Mouse (Mus musculus) layer of hippocampus, adult 2 months (tissue): Measurements from ENCODE around the gene Acap1. TPM values are rescaled to one million over a fixed set of nuclear protein-coding genes. Genes with fewer than 3 reads are reported as not detected.
"Not testable (repeated sequence)": the region's sequence is repeated elsewhere in the genome, so short reads cannot be mapped to it uniquely, and the experiment has no call there.

Experiments
- DNase-seq, 2 experiments: peaks; one replicate each; pipeline ENCODE4 v3.0.0; 2022; ENCODE audit warnings: low spot score in 2 of 2
- H3K27ac ChIP-seq: fragments of 200-600 bp; 2 replicates; pipeline ENCODE4 v1.8.1; 2022
- H3K4me3 ChIP-seq: fragments of 200-600 bp; 2 replicates; pipeline ENCODE4 v1.8.1; 2022; ENCODE audit warnings: mild to moderate bottlenecking
- CTCF ChIP-seq: fragments of 200-600 bp; conservative IDR thresholded peaks from 2 replicates; pipeline ENCODE4 v1.8.1; 2022; ENCODE audit warnings: antibody characterized with exemption, mild to moderate bottlenecking, moderate library complexity
- total RNA-seq, 2 experiments: library from RNA; stranded (reverse); gene quantifications; 2 replicates each; pipeline ENCODE4 v1.2.3; 2021

Gene Acap1
- total RNA-seq, 2 experiments from 2014 or later: not detected

DNA sequence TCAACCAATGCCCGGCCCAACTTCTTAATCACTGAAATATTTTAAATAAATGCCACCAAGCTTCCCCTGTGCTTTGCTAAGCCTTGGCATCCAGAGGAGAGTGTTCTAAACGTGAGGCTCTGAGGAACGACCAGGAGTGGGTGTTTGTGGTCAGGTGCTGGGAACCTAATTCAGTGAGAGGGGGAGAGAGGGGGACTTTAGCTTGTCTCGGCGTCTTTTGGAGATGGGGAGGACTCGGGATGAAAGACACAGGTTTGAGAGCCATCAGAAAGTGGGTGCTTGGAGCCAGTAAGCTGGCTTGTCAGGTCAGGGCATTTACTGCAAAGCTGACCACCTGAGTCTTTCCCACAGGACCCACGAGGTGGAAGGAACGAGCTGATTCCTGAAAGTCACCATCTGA, 36.4 kb upstream of the Acap1 start:
- H3K27ac ChIP-seq: no peak overlapping the region
- H3K4me3 ChIP-seq: no peak overlapping the region
- DNase-seq: no peak
- no peak for TF ChIP-seq CTCF

DNA sequence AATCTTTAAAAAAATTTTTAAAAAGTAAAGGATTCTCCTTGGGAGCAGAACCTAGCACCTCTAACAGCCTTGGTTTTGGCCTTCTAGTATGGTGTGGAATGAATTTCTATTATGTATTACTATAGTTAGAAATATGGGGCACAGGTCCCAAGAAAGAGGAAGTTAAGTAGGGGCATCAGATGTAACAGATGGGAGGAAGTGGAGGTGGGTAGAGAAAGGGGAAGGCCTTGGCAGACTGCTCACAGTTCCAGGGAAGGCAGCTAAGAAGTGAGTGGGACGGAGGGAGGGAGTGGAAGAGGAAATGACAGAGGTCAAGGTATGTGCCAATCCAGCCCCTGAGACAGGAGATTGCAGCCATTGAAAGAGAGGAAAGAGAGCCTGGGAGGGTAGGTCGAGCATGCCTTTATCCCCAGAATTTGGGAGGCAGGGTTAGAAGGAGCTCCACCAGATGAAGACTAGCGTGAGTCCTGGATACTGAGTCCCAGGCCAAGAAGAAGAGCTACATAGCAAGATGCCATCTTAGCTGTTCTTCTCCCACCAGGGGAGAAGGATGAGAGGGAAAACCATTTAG, 35.7 kb upstream of the Acap1 start:
- Histone ChIP-seq H3K27ac (no peak overlapping the region), H3K4me3 (no peak overlapping the region)
- no peak for DNase-seq
- TF ChIP-seq CTCF: no peak

DNA sequence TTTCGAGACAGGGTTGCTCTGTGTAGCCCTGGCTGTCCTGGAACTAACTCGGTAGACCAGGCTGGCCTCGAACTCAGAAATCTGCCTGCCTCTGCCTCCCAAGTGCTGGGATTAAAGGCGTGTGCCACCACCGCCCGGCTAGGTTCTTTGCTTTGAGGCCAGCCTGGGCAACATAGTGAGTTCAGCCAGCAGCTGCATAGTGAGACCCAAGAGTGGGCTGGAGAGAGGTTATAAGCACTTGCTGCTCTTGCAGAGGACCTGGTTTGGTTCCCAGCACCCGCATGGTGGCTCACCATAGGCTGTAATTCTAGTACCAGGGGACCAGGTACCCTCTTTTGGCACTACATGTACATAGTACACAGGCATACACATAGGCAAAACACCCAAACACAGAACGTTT, 34.8 kb upstream of the Acap1 start:
- H3K4me3 ChIP-seq, H3K27ac ChIP-seq, DNase-seq: not testable (repeated sequence)

DNA sequence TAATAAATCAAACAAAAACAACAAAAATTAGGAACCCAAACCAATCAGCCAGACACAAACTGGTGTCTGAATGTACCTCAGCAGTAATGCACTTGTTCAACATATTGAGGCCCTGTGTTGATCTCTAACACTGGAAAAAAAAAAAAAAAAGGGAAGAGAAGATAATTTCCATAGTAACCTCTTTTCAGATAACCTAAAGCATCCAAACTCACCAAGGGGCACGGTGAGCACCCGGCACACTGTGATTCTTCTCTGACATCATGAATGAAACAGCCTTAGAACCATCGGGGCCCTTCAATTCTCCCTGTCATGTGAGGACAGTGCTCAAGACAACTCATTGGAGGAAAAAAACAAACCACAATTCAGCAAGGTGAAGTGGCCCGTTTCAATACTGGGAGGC, 34.4 kb upstream of the Acap1 start:
- H3K27ac ChIP-seq: no peak overlapping the region
- no peak overlapping the region for H3K4me3 ChIP-seq
- no peak for TF ChIP-seq CTCF
- no peak for DNase-seq

DNA sequence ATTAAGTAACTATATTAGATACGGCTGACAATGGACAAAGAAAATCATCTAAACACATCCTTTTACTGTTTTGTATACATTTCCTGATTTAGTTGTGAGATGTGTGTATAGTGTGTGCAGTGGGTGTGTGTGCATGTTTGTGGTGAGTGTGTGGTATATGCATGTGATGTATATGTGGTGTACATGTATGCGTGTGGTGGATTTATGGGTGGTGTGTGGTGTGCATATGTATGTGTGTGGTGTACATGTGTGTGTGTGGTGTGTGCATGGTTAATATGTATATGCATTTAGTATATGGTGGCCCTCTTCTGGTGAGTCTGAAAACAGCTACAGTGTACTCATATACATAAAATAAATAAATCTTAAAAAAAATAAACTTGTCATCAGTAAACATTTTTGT, 32.2 kb upstream of the Acap1 start:
- Histone ChIP-seq H3K27ac (no peak overlapping the region), H3K4me3 (no peak overlapping the region)
- DNase-seq: no peak
- TF ChIP-seq CTCF: 0 out of 2 replicates have a peak, but pooled peaks have one; percentile 5

DNA sequence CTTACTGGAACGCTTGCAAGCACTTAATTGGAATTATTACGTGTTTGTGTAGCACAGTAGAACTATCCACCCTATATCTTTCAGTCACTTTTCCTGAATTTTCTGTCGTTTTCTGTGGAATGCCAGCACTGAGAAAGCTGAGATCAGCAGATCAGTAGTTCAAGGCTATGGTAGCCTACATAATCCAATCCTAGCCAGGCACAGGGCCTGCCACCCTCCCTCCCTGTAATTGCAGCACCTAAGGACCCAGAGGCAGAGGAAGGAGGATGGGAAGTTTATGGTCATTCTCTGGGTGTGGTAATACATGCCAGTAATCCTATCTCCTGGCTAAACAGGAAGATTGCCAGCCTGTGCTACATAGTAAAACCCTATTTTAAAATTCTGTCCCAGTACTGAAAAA, 27.5 kb upstream of the Acap1 start:
- H3K27ac ChIP-seq: no peak overlapping the region
- no peak for DNase-seq
- no peak overlapping the region for H3K4me3 ChIP-seq
- no peak for TF ChIP-seq CTCF

DNA sequence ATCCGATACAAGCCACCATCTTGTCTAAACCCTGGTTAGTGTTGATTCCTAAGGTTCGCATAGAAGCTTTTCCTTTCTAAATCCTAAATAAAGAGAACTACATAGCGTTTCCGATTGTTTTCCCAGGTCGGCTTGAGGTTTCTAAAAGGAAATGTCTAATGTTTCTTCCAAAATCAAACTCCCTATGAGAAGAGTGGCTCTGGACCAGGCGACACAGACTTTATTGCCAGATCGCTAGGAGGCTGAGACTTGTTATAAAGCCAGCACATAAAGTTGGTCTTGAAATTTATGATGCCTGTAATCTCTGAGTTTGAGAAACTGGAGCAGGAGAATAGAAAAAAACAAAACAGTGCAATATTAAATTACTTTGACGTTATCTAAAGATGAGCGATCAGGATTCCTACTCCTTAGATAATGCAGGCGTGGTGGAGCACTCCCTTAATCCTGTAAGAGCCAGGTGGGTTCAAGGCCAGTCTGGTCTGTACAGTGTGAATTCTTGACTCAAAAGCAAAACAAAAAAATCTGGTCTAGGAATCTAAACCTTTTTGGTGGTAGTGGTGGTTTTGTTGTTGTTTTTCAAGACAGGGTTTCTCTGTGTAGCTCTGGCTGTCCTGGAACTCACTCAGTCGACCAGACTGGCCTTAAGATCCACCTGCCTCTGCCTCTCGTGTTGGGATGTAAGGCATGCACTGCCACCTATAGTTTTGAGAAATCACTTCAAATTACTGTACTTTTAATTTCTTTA, 26.8 kb upstream of the Acap1 start:
- Histone ChIP-seq H3K27ac (peak overlapping the region; percentile 96), H3K4me3 (peak overlapping the region; percentile 81)
- TF ChIP-seq CTCF: peak; percentile 21; the same call in 1 of the 2 replicates
- DNase-seq: no peak

DNA sequence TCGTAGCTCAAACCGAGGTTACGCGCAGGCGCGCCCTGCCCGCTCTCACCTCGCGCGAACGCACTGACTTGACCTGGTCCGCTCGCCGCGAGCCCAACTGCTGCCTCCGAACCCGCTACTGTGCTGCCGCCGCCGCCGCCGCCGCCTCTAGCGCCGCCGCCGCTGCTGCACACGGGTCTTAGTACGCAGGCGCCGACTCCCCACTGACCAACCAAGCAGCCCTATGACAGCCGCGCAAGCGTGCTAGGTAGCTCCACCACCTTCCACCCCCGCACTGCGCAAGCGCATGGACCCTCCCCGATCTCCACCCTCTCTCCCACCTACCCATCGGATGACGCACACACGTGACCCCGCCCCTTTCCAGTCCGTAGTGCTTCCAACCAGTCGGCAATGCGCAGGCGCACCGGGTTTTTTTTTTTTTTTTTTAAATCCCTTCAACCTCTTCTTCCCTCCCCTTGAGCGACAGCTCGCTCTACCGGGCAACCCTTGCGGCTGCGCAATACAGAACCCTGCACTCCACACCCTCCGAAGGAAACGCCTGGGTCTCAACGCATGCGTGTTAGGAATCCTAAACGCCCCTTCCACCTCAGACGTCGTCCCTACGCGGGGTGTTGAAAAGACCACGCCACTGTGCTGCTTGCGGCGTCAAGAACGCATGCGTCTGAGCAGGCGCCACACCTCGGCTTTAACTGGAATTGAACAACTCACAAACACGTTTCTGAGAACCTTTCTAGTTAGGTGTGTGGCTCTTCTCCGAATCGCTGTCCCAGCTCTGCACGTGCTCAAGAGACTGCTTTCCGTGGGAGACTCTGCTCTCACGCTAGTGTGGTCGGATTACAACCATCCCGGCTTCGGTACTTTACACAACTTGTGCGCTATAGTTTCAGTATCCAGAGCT, 26.0 kb upstream of the Acap1 start, which contains the start of gene Eif5a:
TSS of gene Eif5a (minus strand) at position 845 of the 898 bp plus-strand sequence.
- Histone ChIP-seq H3K27ac (peak within 1 kb of the TSS; percentile 96), H3K4me3 (peak within 1 kb of the TSS; percentile 81)
- DNase-seq: peak; percentile 100
- TF ChIP-seq CTCF: peak; percentile 81

DNA sequence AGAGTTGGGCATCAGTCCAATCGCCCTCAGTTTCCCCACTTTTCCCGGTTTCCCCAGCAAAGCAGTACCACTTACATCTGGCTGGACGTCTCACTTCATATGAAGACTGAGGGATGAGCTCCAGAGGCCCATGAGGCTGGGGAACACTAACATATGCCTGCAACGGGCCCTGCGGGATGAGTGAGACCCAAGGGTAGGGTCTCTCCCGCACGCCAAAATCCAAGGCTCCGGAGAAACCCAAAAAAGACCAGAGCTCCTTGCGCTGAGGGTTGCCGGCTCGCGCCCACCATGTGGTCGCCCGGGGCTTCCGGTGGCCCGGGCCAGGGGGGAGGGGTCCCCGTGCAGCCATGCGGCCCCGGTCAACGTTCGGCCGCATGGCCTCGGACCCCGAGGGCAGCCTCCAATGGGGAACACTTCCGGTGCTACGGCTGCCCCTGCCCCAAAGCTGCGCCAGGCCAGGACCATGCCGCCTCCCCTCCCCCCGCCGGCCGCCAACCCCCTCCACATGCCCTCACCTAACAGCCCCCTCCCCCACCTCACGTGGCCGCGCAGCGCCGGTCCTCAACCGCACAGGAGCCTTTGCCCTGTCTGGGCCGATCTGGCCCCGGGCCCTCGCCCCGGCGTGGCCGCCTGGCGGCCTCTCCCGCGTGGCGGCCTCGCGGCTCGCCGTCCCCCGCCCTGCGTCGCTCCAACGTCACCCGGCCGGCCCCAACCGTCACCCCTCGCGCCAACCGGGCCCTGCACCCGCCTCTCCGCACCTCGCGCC, 25.1 kb upstream of the Acap1 start:
- Histone ChIP-seq H3K27ac (peak overlapping the region; percentile 95), H3K4me3 (peak overlapping the region; percentile 59)
- no peak for TF ChIP-seq CTCF
- DNase-seq: no peak

DNA sequence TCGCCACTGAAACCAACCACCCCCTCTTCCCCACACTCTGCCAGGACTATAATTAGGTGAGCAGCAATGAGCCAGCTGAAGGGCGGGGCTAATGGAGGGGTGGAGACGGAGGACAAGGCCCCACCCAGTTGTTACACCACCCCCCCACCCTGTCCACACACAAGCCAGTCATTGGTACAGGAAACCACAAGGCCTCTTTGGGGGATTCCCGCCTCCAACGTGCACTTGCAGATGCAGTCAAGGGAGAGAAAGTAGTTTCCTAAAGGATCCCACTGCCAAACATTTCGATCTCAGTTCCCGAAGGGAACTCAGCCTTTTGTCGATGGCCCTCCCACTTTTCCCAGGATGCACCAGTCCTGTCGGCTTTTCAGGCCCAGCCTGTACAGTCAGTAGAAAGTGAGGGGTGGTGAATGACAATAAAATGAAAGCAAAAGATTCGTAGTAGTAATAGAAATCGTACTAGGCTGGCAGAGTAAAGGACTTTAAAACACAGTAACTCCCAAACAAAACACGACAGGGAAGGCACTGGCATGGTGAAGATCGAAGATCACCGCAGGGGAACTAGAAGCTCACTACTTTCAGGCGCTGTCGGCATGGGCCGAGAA, 24.4 kb upstream of the Acap1 start:
- Histone ChIP-seq H3K27ac (peak overlapping the region; percentile 95), H3K4me3 (peak overlapping the region; percentile 59)
- no peak for TF ChIP-seq CTCF
- DNase-seq: peak; percentile 41 to 57

DNA sequence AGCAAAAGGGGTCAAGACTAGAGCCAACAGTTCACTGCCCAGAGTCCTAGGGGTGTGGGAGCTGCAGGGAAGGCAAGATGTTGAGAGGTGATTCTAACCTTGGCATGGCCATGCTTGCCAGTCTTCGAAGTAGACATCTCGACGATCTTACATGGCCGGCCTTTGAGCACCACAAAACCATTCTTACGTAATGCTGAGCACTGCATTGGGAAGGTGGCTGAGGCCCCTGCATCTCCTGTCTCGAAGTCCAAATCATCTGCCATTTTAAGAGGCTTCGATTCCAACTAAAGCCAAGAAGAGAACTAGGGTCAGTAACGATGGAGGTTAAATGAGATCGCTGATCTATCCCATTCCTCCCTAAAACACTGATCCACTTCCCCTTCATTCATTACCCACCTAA, 23.7 kb upstream of the Acap1 start:
- TF ChIP-seq CTCF: no peak
- Histone ChIP-seq H3K27ac (peak overlapping the region; percentile 95; the same call in 1 of the 2 replicates), H3K4me3 (peak overlapping the region; percentile 59)
- DNase-seq: no peak

DNA sequence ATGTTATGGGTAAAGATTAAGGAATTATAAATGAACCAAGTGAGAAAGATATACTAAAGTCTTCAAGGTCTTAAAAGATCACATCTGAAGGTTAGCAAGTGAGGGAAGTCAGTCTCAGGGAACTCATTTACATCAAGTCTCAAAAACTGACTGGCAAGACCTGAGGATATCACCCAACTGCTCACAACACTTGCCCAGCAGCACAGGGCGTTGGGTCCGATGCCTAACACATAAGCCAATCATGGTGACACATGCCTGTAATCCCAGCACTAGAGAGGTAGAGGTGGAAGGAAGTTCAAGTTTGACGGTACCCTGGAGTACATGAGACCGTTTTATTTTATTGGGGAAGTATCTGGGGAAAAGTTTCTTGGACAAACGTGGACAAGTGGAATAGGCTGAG, 22.8 kb upstream of the Acap1 start:
- TF ChIP-seq CTCF: no peak
- Histone ChIP-seq H3K4me3 (no peak overlapping the region), H3K27ac (no peak overlapping the region)
- no peak for DNase-seq
